Mouse (Mus musculus) ovary, postnatal 10 days (tissue): ENCODE measurements around the gene Nck1.
A peak's percentile ranks its signal among the peaks of the same experiment; 100 is the strongest.

ENCODE experiments used
- DNase-seq: peaks from one replicate; pipeline ENCODE4 v3.0.0; 2022; ENCODE audit warnings: low spot score

Nck1 gene

GRCm38 (mm10) chr9:100534686-100535085 lies 11.2 kb downstream of the Nck1 start:
- DNase-seq = no peak

GRCm38 (mm10) chr9:100532847-100533505 lies 13.0 kb downstream of the Nck1 start:
- no peak for DNase-seq

- DNase-seq = no peak
Measured at GRCm38 (mm10) chr9:100531296-100531695, 14.6 kb downstream of the Nck1 start.

GRCm38 (mm10) chr9:100525225-100525624 lies 20.7 kb downstream of the Nck1 start:
- DNase-seq = no peak

- no peak for DNase-seq
Measured at GRCm38 (mm10) chr9:100522029-100522428, 23.9 kb downstream of the Nck1 start.

- DNase-seq = no peak
Measured at GRCm38 (mm10) chr9:100520586-100520985, 25.3 kb downstream of the Nck1 start.

GRCm38 (mm10) chr9:100520012-100520411 lies 25.9 kb downstream of the Nck1 start:
- no peak for DNase-seq

- no peak for DNase-seq
Measured at GRCm38 (mm10) chr9:100507581-100507980, 38.4 kb downstream of the Nck1 start.

- peak; percentile 23 for DNase-seq
Measured at GRCm38 (mm10) chr9:100506652-100507051, 39.3 kb downstream of the Nck1 start.

GRCm38 (mm10) chr9:100505498-100505897 lies 40.4 kb downstream of the Nck1 start:
- no peak for DNase-seq

GRCm38 (mm10) chr9:100493611-100494261 lies 52.2 kb downstream of the Nck1 start:
- DNase-seq = no peak

GRCm38 (mm10) chr9:100491424-100491823 lies 54.5 kb downstream of the Nck1 start:
- DNase-seq = no peak

GRCm38 (mm10) chr9:100488969-100489368 lies 57.0 kb downstream of the Nck1 start:
- no peak for DNase-seq

- DNase-seq = no peak
Measured at GRCm38 (mm10) chr9:100488056-100488713, 57.7 kb downstream of the Nck1 start.

GRCm38 (mm10) chr9:100486431-100486830 lies 59.5 kb downstream of the Nck1 start, which contains the start of gene Il20rb:
Il20rb (minus strand) TSS chr9:100486788.
- DNase-seq = no peak

- no peak for DNase-seq
Measured at GRCm38 (mm10) chr9:100483318-100483717, 62.6 kb downstream of the Nck1 start.

- DNase-seq = no peak
Measured at GRCm38 (mm10) chr9:100481626-100482025, 64.3 kb downstream of the Nck1 start.

GRCm38 (mm10) chr9:100474056-100474455 lies 71.9 kb downstream of the Nck1 start:
- DNase-seq = no peak

GRCm38 (mm10) chr9:100473361-100473760 lies 72.6 kb downstream of the Nck1 start:
- DNase-seq = no peak

- no peak for DNase-seq
Measured at GRCm38 (mm10) chr9:100472931-100473330, 73.0 kb downstream of the Nck1 start.

GRCm38 (mm10) chr9:100471605-100471953 lies 74.4 kb downstream of the Nck1 start:
- no peak for DNase-seq

- no peak for DNase-seq
Measured at GRCm38 (mm10) chr9:100470936-100471604, 74.9 kb downstream of the Nck1 start.

- no peak for DNase-seq
Measured at GRCm38 (mm10) chr9:100470228-100470627, 75.7 kb downstream of the Nck1 start.
